Mouse (Mus musculus) liver, embryonic 14.5 days (tissue): ENCODE measurements around the gene Fitm1. TPM values are rescaled to one million over a fixed set of nuclear protein-coding genes. Genes with fewer than 3 reads are reported as not detected.

ENCODE experiments used
- ATAC-seq: fragments of 200-750 bp; cut with Nextera tagmentation; 2 replicates; pipeline ENCODE4 v1.8.0; 2017; ENCODE audit warnings: moderate number of reproducible peaks, mild to moderate bottlenecking, moderate library complexity; ENCODE audit not compliant: insufficient read depth
- DNase-seq, 3 experiments: peaks; one replicate each; pipeline ENCODE4 v3.0.0-alpha.2; 2012 to 2013; ENCODE audit warnings: low read depth in 3 of 3, low spot score in 3 of 3
- H3K27ac ChIP-seq: fragments of 300-500 bp; sonication (generic); 2 replicates; pipeline ENCODE4 v1.5.1; 2014; ENCODE audit warnings: moderate library complexity, mild to moderate bottlenecking, control low read depth, inconsistent platforms
- H3K27me3 ChIP-seq: fragments of 300-500 bp; sonication (generic); 2 replicates; pipeline ENCODE4 v1.6.1; 2014; ENCODE audit warnings: mild to moderate bottlenecking, low read length, moderate library complexity; ENCODE audit not compliant: control insufficient read depth, insufficient read depth
- H3K36me3 ChIP-seq: fragments of 300-500 bp; sonication (generic); replicated peaks from 2 replicates; pipeline ENCODE4 v1.6.1; 2014; ENCODE audit warnings: low read depth; ENCODE audit not compliant: control insufficient read depth, insufficient read depth
- H3K4me1 ChIP-seq, 2 experiments: fragments of 200-500 bp in 1 of 2; fragments of 300-500 bp in 1 of 2; sonication (generic) in 1 of 2; replicated peaks; 2 replicates each; pipeline ENCODE4 v1.6.1; 2012 to 2014; ENCODE audit warnings: antibody characterized with exemption in 1 of 2, inconsistent platforms in 1 of 2, low read length in 1 of 2; ENCODE audit not compliant: control insufficient read depth in 2 of 2, insufficient read depth in 2 of 2
- H3K4me2 ChIP-seq: fragments of 300-500 bp; sonication (generic); 2 replicates; pipeline ENCODE4 v1.6.1; 2014; ENCODE audit warnings: low read depth, mild to moderate bottlenecking, control low read depth, moderate library complexity
- H3K4me3 ChIP-seq, 2 experiments: fragments of 200-500 bp in 1 of 2; fragments of 300-500 bp in 1 of 2; sonication (generic) in 1 of 2; 2 replicates each; pipeline ENCODE4 v1.5.1; 2012 to 2014; ENCODE audit warnings: low read depth in 2 of 2, low read length in 2 of 2, mild to moderate bottlenecking in 2 of 2, control low read depth in 1 of 2, inconsistent platforms in 1 of 2, moderate library complexity in 1 of 2; ENCODE audit not compliant: insufficient read depth in 1 of 2
- H3K9ac ChIP-seq: fragments of 300-500 bp; sonication (generic); replicated peaks from 2 replicates; pipeline ENCODE4 v1.6.1; 2014; ENCODE audit warnings: mild to moderate bottlenecking, control low read depth, moderate library complexity
- H3K9me3 ChIP-seq: fragments of 300-500 bp; sonication (generic); 2 replicates; pipeline ENCODE4 v1.6.1; 2016; ENCODE audit warnings: low read length, mixed read lengths; ENCODE audit not compliant: control insufficient read depth
- CTCF ChIP-seq: IDR thresholded peaks from 2 replicates; pipeline ENCODE4 v1.5.1; 2016; ENCODE audit warnings: antibody characterized with exemption, low read depth, control low read depth
- EP300 ChIP-seq: IDR thresholded peaks from 2 replicates; pipeline ENCODE4 v1.6.1; 2016; ENCODE audit warnings: antibody characterized with exemption, low read depth
- WGBS: fragments of 180-500 bp; shearing (Covaris S2); extraction: QIAGEN DNeasy Blood & Tissue Kit; methylation state at CpG from one replicate; pipeline ENCODE4 v1.1.7; 2014; ENCODE audit not compliant: insufficient replicate concordance; 5-methylcytosine and 5-hydroxymethylcytosine counted together
- polyA plus RNA-seq, 2 experiments: library from polyadenylated mRNA; depleted of rRNA in 1 of 2; stranded (reverse) in 1 of 2; unstranded in 1 of 2; fragments of >200 nt; fragmentation: Nextera tagmentation in 1 of 2; extraction: Ambion mirVana in 1 of 2; gene quantifications; 2 replicates each; pipeline versions ENCODE4 v1.2.1 to v1.2.3; 2012 to 2014

The Fitm1 gene
- polyA plus RNA-seq, 2 experiments: 0.19 to 0.37 TPM

- ATAC-seq (peak; percentile 21), DNase-seq (peak; percentile 73 to 80 (median 74))
- peaks cover 3% of the 10 kb centered on the region for H3K36me3 ChIP-seq
- H3K9me3 ChIP-seq: no peaks in the 10 kb centered on the region
- peak overlapping the region; percentile 94 for H3K27ac ChIP-seq
- TF ChIP-seq CTCF (no peak), EP300 (peak; percentile 95)
- H3K9ac ChIP-seq: peak overlapping the region; percentile 98
- H3K4me3 ChIP-seq: peak overlapping the region; percentile 83; a peak in 3 of 4 replicates
- H3K27me3 ChIP-seq: no peaks in the 10 kb centered on the region
- 28% methylated on average over 6 of the region's 6 CpGs for WGBS
- H3K4me1 ChIP-seq: peaks cover 33 to 42% of the 10 kb centered on the region in 2 experiments
- H3K4me2 ChIP-seq: peak overlapping the region; percentile 97
Observed at GRCm38 (mm10) chr14:55558740-55559448, 16.5 kb upstream of the Fitm1 start.

- Histone ChIP-seq H3K9ac (peak within 1 kb of the TSS; percentile 98), H3K27ac (peak within 1 kb of the TSS; percentile 94), H3K4me3 (peak within 1 kb of the TSS; percentile 83), H3K4me1 (peaks cover 29 to 42% of the 10 kb centered on the region in 2 experiments), H3K27me3 (no peaks in the 10 kb centered on the region), H3K9me3 (no peaks in the 10 kb centered on the region), H3K36me3 (peaks cover 10% of the 10 kb centered on the region), H3K4me2 (peak within 1 kb of the TSS; percentile 97)
- peak; percentile 86 to 89 (median 86) for DNase-seq
- ATAC-seq: peak; percentile 76
- WGBS: under 1% methylated on average over 27 of the region's 27 CpGs
- peak; percentile 63 for TF ChIP-seq CTCF
- peak; percentile 56 for TF ChIP-seq EP300
Observed at GRCm38 (mm10) chr14:55559799-55560201, 15.6 kb upstream of the Fitm1 start, which contains the start of gene Dcaf11. Gene Dcaf11, plus strand, starts transcription at chr14:55560006.

- peak within 1 kb of the TSS; percentile 94 for H3K27ac ChIP-seq
- no peaks in the 10 kb centered on the region for H3K9me3 ChIP-seq
- ATAC-seq: peak; percentile 88
- peak within 1 kb of the TSS; percentile 98 for H3K9ac ChIP-seq
- DNase-seq: peak; percentile 99
- TF ChIP-seq CTCF (no peak), EP300 (peak; percentile 65)
- WGBS: under 1% methylated on average over 49 of the region's 51 CpGs
- peaks cover 16% of the 10 kb centered on the region for H3K36me3 ChIP-seq
- peak within 1 kb of the TSS; percentile 83 for H3K4me3 ChIP-seq
- H3K4me2 ChIP-seq: peak within 1 kb of the TSS; percentile 97
- peaks cover 28 to 42% of the 10 kb centered on the region in 2 experiments for H3K4me1 ChIP-seq
- H3K27me3 ChIP-seq: no peaks in the 10 kb centered on the region
Observed at GRCm38 (mm10) chr14:55560202-55561073, 15.0 kb upstream of the Fitm1 start, which contains the start of gene A730061H03Rik. Gene A730061H03Rik, minus strand, starts transcription at chr14:55560406.

DNA sequence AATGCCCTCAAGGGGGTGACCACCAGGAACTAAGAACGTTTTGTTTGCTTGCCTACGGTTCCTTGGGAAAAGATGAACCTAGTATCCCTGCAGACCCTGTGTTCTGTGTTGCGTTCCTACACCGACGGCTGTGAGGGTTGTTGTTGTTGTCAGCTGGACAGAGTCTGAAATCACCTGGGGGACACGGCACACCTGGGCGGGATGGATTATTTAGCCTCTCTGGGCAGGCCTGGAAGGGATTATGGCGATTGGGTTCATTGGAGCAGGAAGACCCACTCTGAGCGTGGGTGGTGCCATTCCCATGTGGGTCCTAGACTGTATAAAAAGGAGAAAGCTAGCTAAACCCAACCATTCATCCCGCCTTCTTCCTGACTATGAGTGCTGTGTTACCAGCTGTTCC, 13.6 kb upstream of the Fitm1 start:
- Histone ChIP-seq H3K4me1 (peaks cover 20 to 37% of the 10 kb centered on the region in 2 experiments), H3K27ac (no peak overlapping the region), H3K36me3 (peaks cover 31% of the 10 kb centered on the region), H3K9me3 (no peaks in the 10 kb centered on the region), H3K9ac (no peak overlapping the region), H3K4me2 (peak overlapping the region; percentile 97), H3K27me3 (no peaks in the 10 kb centered on the region), H3K4me3 (peak overlapping the region in 1 of 2 experiments; percentile 83; a peak in 1 of 4 replicates)
- no peak for ATAC-seq
- DNase-seq: no peak
- TF ChIP-seq EP300 (no peak), CTCF (no peak)
- WGBS: 79% methylated on average over 10 of the region's 10 CpGs

- Histone ChIP-seq H3K4me1 (peaks cover 12 to 24% of the 10 kb centered on the region in 2 experiments), H3K9ac (no peak overlapping the region), H3K4me2 (no peak overlapping the region), H3K27me3 (no peaks in the 10 kb centered on the region), H3K9me3 (no peaks in the 10 kb centered on the region), H3K4me3 (no peak overlapping the region), H3K27ac (no peak overlapping the region), H3K36me3 (peaks cover 37% of the 10 kb centered on the region)
- DNase-seq: no peak
- no peak for TF ChIP-seq CTCF
- no peak for TF ChIP-seq EP300
- 80% methylated on average over 11 of the region's 11 CpGs for WGBS
- no peak for ATAC-seq
Observed at GRCm38 (mm10) chr14:55563249-55563648, 12.2 kb upstream of the Fitm1 start.
